Mouse (Mus musculus) heart, adult 2 months (tissue): Measurements from ENCODE around the gene Ttc13. TPM values are rescaled to one million over a fixed set of nuclear protein-coding genes. Genes with fewer than 3 reads are reported as not detected.

Experiments used
- DNase-seq, 2 experiments: peaks; one replicate each; pipeline ENCODE4 v3.0.0; 2021
- H3K27ac ChIP-seq: fragments of 200-600 bp; 2 replicates; pipeline ENCODE4 v1.8.1; 2022
- H3K27me3 ChIP-seq: fragments of 200-500 bp; 2 replicates; pipeline ENCODE4 v1.6.1; 2012; ENCODE audit warnings: mild to moderate bottlenecking, low read length, inconsistent platforms, mixed read lengths; ENCODE audit not compliant: control insufficient read depth, insufficient read depth
- H3K36me3 ChIP-seq: fragments of 200-500 bp; 2 replicates; pipeline ENCODE4 v1.6.1; 2012; ENCODE audit warnings: low read length, inconsistent platforms; ENCODE audit not compliant: control insufficient read depth, insufficient read depth
- H3K4me1 ChIP-seq: fragments of 200-500 bp; 2 replicates; pipeline ENCODE4 v1.6.1; 2011; ENCODE audit warnings: low read length; ENCODE audit not compliant: control insufficient read depth, insufficient read depth
- H3K4me3 ChIP-seq: fragments of 200-600 bp; 2 replicates; pipeline ENCODE4 v1.8.1; 2022
- H3K79me2 ChIP-seq: fragments of 200-500 bp; replicated peaks from 2 replicates; pipeline ENCODE4 v1.6.1; 2012; ENCODE audit warnings: mild to moderate bottlenecking, inconsistent platforms, low read length, moderate library complexity, mixed read lengths; ENCODE audit not compliant: control insufficient read depth, insufficient read depth
- H3K9ac ChIP-seq: fragments of 200-500 bp; 2 replicates; pipeline ENCODE4 v1.6.1; 2012; ENCODE audit warnings: low read depth, mild to moderate bottlenecking, control low read depth, inconsistent platforms, low read length, mixed read lengths
- CTCF ChIP-seq: fragments of 200-600 bp; IDR thresholded peaks from 2 replicates; pipeline ENCODE4 v1.8.1; 2022; ENCODE audit warnings: antibody characterized with exemption, mild to moderate bottlenecking, moderate library complexity
- EP300 ChIP-seq: fragments of 200-500 bp; IDR thresholded peaks from 2 replicates; pipeline ENCODE4 v1.6.1; 2011; ENCODE audit warnings: low read depth, low read length, control low read depth; ENCODE audit not compliant: insufficient read depth
- POLR2A ChIP-seq: fragments of 200-500 bp; IDR thresholded peaks from 2 replicates; pipeline ENCODE4 v1.6.1; 2011; ENCODE audit warnings: mild to moderate bottlenecking, low read depth, low read length, control low read depth; ENCODE audit not compliant: insufficient read depth
- WGBS: fragments of 180-500 bp; shearing (Covaris S2); methylation state at CpG from one replicate; pipeline ENCODE4 v1.1.7; 2018; 5-methylcytosine and 5-hydroxymethylcytosine counted together
- intact Hi-C: fragments of 180-260 bp; cut with DNase I; formaldehyde crosslinking; loops from one replicate; pipeline ENCODE4 v1.15.1; 2025
- polyA plus RNA-seq: library from polyadenylated mRNA; depleted of rRNA; stranded (reverse); fragments of >200 nt; gene quantifications from 2 replicates; pipeline ENCODE4 v1.2.3, GENCODE M21; 2012
- total RNA-seq, 2 experiments: library from RNA; stranded (reverse); gene quantifications; 2 replicates each; pipeline ENCODE4 v1.2.3; 2021

Ttc13 gene
- total and polyA plus RNA-seq, 3 experiments = 8.1 to 15.1 (median 14.7) TPM

DNA sequence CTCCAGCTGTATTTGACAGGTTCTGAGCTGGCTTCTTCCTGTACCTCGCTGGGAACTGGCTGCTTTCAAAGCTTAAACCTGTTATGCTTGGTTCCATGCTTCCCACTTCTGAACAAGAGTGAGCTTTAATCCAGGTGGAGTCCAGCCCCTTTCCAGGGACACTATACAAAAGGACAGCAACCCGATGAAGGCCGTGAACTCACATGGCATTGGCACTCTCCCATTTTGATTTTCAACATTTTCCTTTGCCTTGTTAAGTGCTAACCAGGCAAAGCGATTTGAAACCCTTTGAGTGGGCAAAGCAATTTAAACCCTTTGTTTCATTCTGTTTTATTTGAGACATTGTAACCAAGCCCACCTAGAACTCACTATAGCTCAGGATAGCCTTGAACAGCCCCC is 33.0 kb upstream of the Ttc13 start:
- intact Hi-C loops = no loop called here
- WGBS = 60% methylated on average over 4 of the region's 4 CpGs
- Histone ChIP-seq H3K27me3 (no peaks in the 10 kb centered on the region; the same call in 1 of the 2 replicates), H3K4me1 (no peaks in the 10 kb centered on the region; the same call in 1 of the 2 replicates), H3K27ac (no peak overlapping the region), H3K4me3 (no peak overlapping the region), H3K36me3 (no peaks in the 10 kb centered on the region), H3K79me2 (no peaks in the 10 kb centered on the region), H3K9ac (no peak overlapping the region)
- no peak for DNase-seq
- TF ChIP-seq POLR2A = no peak
- TF ChIP-seq CTCF = no peak
- no peak for TF ChIP-seq EP300

DNA sequence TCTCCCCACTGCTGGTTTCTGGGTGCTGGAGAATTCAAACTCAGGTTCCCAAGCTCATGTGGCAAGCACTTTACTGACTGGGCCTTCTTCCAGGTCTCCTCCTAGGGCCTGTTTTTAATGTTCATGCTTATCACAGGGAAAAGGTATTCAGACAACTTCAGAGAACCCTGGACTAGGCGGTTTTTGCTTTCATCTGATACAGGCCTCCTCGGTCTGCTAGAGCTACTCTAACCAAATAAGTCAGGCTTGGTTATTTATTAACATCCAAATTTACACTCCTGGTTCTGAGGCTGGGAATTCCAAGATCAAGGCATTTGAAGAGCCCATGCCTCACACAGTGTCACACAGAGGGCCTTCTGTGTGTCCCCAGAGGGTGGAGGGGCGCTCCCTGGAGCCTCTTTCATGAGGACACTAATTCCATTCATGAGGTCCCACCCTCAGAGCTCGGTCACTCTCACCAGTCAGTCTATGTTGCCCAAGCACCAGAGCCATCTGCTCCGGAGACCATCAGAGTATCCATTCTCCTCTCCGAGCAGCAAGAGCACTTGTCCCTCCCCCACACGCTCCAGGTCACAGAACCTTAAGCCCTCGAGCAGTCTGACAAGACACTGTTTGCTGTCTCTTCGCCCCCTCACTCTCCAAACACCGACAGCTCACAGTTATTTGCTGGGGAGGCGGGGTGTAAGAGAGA is 32.5 kb upstream of the Ttc13 start:
- H3K4me1 ChIP-seq = no peaks in the 10 kb centered on the region; the same call in 1 of the 2 replicates
- H3K4me3 ChIP-seq = no peak overlapping the region
- no peaks in the 10 kb centered on the region for H3K36me3 ChIP-seq
- 41% methylated on average over 11 of the region's 11 CpGs for whole genome bisulfite sequencing
- no peak overlapping the region for H3K27ac ChIP-seq
- no peak for TF ChIP-seq CTCF
- H3K79me2 ChIP-seq = no peaks in the 10 kb centered on the region
- peaks cover 2% of the 10 kb centered on the region; the same call in 1 of the 2 replicates for H3K27me3 ChIP-seq
- H3K9ac ChIP-seq = no peak overlapping the region
- DNase-seq = no peak
- intact Hi-C loops = no loop called here

DNA sequence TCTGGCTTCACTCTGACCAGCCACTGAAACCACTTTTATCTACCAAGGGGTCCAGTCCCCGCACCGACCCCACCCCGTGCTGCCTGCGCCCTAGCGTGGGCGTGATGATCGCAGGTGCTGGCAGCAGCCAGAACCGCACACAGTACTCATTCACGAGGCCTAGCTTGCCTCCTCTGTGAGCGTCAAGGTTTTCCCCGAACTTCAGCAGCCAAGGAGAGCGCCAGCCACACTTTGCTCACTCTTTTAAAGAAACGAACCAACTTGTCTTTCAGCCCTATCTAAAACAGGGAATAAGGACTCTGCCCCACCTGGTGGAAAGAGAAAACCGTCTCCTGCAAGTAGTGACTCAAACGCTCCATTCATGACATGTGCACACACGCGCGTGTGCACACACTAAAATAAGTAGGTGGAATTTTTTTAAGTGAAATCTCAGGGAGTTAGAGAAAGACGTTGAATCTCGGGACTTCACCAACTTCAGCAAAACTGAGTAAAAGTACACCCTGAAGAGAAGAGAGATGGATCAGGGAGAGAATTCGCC is 30.6 kb upstream of the Ttc13 start:
- Histone ChIP-seq H3K4me3 (no peak overlapping the region), H3K27me3 (peaks cover 2% of the 10 kb centered on the region; the same call in 1 of the 2 replicates), H3K4me1 (no peaks in the 10 kb centered on the region; the same call in 1 of the 2 replicates), H3K36me3 (no peaks in the 10 kb centered on the region), H3K27ac (no peak overlapping the region), H3K79me2 (no peaks in the 10 kb centered on the region), H3K9ac (no peak overlapping the region)
- TF ChIP-seq EP300 (no peak), CTCF (no peak), POLR2A (no peak)
- DNase-seq = no peak
- intact Hi-C loops = no loop called here
- 59% methylated on average over 21 of the region's 21 CpGs for WGBS

DNA sequence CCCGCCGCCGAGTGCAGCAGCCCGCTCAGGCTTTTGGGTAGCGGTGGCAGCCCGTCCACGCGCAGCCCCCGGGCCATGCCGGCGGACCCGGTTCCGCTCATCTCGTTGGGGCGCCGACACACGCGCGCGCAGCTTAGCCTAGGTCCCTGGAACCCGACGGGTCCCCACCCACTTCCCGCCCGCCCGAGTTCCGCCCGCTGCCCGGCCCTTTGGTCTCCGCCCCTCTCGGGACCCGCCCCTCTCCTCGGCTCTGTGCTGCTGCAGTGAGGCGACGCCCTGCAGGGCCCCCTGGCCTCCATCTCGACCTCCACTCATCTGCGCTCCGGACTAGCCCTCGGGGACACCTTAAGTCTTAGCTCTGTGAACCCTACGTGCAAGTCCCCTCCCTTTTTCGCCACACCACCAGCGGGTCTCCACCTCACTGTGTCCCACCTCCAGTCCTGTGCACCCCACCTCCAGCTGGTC is 30.0 kb upstream of the Ttc13 start, which contains the start of gene Fam89a:
Fam89a (minus strand) TSS at position 124 of the 465 bp plus-strand sequence.
- DNase-seq = peak; percentile 73 to 74
- Histone ChIP-seq H3K27ac (peak within 1 kb of the TSS; percentile 49), H3K4me3 (peak within 1 kb of the TSS; percentile 66), H3K36me3 (no peaks in the 10 kb centered on the region), H3K27me3 (peaks cover 2% of the 10 kb centered on the region; the same call in 1 of the 2 replicates), H3K9ac (peak within 1 kb of the TSS; percentile 63), H3K79me2 (no peaks in the 10 kb centered on the region), H3K4me1 (no peaks in the 10 kb centered on the region; the same call in 1 of the 2 replicates)
- intact Hi-C loops = no loop called here
- WGBS = 3% methylated on average over 41 of the region's 41 CpGs
- no peak for TF ChIP-seq EP300
- no peak for TF ChIP-seq POLR2A
- no peak for TF ChIP-seq CTCF

DNA sequence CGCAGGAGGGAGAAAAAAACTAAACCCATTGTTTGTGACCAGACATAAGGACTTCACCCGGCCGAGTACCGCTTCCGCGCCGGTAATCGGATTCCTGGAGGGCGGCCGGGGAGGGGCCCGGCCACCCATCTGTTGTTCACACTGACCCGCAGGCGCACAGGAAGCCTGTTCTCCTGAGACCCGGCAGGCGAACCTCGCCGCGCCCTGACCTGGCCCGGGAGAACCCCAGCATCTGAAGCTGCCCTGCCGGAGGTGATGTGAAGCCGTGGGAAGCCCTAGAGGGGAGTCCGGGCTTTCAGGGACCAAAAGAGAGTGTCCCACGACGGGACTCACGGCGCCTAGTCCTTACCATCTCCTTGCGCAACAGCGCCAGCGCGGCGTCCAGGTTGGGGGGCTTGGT is 29.4 kb upstream of the Ttc13 start:
- intact Hi-C loops = no loop called here
- Histone ChIP-seq H3K9ac (peak overlapping the region; percentile 63), H3K36me3 (no peaks in the 10 kb centered on the region), H3K27me3 (peaks cover 2% of the 10 kb centered on the region; the same call in 1 of the 2 replicates), H3K4me3 (peak overlapping the region; percentile 66), H3K79me2 (no peaks in the 10 kb centered on the region), H3K27ac (peak overlapping the region; percentile 49), H3K4me1 (no peaks in the 10 kb centered on the region; the same call in 1 of the 2 replicates)
- TF ChIP-seq CTCF (no peak), POLR2A (no peak), EP300 (no peak)
- peak; percentile 53 to 55 for DNase-seq
- 2% methylated on average over 31 of the region's 31 CpGs for WGBS

- 78% methylated on average over 13 of the region's 13 CpGs for WGBS
- H3K27ac ChIP-seq = no peak overlapping the region
- H3K4me3 ChIP-seq = no peak overlapping the region
- peaks cover 2% of the 10 kb centered on the region; the same call in 1 of the 2 replicates for H3K27me3 ChIP-seq
- no peaks in the 10 kb centered on the region for H3K4me1 ChIP-seq
- no peak for TF ChIP-seq POLR2A
- TF ChIP-seq EP300 = no peak
- no peak for TF ChIP-seq CTCF
- no peak for DNase-seq
- H3K36me3 ChIP-seq = no peaks in the 10 kb centered on the region
- no peak overlapping the region for H3K9ac ChIP-seq
- intact Hi-C loops = no loop called here
- H3K79me2 ChIP-seq = no peaks in the 10 kb centered on the region
These were observed 24.9 kb upstream of the Ttc13 start for GRCm38 (mm10) chr8:124746661-124747060.
